Mouse (Mus musculus) layer of hippocampus, postnatal 10 days (tissue): ENCODE measurements around the gene Neurl1b. TPM values are rescaled to one million over a fixed set of nuclear protein-coding genes. Genes with fewer than 3 reads are reported as not detected.
A peak's percentile ranks its signal among the peaks of the same experiment; 100 is the strongest.

Source experiments
- DNase-seq, 2 experiments: peaks; one replicate each; pipeline ENCODE4 v3.0.0; 2021; ENCODE audit warnings: low spot score in 2 of 2
- long read RNA-seq: library from polyadenylated mRNA; stranded (forward); transcript quantifications from one replicate; pipeline ENCODE4 v2.0.0, GENCODE M21; 2023
- total RNA-seq, 2 experiments: library from RNA; stranded (reverse); gene quantifications; 2 replicates each; pipeline ENCODE4 v1.2.3; 2021

Gene Neurl1b
- total RNA-seq = 10 to 100 TPM; 87.9 to 88.7 TPM
- long read RNA-seq, partial matches to known transcripts = 0 of 7 reads
- long read RNA-seq, other reads (novel, unspliced or antisense) = 7 of 7 reads

DNA sequence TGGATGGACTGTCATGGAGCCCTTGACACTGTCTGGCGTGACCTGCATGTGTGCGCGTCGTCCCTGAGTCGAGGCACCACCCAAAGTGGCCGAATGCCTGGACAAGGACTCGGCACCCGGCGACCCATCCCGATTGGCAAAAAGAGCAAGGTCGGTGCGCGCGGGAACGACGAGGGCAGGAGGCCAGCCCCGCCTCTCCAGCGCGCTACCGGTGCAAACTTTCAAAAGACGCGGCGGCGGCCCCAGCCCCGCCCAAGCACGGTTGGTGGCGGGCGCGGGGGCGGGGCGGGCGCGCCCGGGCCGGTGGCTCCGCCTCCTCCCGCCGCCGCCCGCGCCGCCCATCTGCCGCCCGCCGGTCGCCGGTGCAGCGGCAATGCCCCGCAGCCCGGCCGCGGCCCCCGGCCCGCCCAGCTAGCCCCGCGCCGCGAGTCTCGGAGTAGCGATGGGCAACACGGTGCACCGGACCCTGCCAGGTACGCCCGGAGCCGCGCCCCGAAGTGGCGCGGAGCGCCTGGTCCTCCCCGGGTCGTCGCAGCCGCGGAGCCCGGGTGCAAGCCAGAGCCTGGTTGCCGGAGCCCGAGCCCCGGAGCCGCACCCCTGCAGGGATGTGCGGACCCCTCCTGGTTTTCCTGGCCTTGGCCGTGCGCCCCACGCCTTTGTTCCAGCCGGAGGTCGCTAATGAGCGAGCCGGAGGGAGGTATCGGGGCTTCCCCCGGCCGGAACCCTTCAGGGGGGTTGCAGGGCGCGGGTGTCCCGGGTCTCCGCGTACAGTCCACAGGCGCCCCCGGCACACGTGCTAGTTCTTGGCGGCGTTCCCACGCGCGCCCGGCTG lies at the start of gene Neurl1b:
Neurl1b (plus strand) TSS at position 307 of the 832 bp plus-strand sequence.
- DNase-seq = peak; percentile 57 to 67

DNA sequence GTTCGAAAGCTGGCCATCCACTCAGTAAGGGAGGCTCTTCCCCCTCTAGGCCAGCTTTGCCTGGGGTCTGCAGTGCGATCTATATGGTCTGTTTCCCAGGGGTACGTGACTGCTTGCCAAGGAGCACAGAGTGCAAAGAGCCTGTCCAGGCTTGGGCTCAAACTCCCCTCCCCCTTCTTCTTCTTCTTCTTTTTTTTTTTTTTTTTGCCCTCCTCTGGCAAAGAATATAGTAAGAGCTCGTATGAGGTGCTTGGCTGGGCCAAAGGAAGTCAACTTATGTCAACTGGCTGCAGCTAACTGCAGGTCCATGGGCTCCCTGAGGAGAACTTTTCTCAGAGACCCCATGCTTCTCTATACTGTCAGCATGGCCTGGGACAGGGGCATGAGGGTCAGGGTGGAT lies 47.8 kb upstream of the Neurl1b start:
- no peak for DNase-seq

DNA sequence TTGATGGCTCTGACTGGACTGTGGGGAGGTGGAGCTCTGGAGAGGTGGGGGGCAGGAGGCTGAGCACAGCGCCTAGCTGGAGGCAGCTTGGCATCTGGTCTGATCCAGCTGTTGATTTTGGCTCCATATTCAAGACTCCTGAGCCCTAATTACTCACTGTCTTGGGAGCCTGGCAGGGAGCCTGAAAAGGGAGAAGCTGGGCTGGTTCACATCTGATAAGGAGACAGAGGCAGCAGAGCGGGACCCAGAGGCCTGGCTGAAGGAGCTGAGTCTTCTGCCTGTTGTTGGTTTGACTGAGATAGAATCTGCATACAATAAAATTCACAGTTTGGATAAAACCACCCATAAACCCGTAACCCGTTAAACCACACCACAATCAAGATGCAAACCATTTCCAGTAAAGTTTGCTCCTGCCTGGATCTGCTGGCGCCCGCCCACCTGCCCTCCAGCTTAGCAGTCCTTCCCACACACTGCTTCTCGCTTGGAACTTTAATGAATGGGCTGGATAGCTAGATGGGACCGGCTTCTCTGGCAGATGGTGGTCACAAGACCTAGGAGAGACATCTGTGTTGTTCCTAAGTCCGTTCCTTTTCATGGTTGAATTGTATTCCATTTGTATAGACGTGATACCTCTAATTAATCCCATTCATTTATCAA lies 46.2 kb upstream of the Neurl1b start:
- DNase-seq = no peak

DNA sequence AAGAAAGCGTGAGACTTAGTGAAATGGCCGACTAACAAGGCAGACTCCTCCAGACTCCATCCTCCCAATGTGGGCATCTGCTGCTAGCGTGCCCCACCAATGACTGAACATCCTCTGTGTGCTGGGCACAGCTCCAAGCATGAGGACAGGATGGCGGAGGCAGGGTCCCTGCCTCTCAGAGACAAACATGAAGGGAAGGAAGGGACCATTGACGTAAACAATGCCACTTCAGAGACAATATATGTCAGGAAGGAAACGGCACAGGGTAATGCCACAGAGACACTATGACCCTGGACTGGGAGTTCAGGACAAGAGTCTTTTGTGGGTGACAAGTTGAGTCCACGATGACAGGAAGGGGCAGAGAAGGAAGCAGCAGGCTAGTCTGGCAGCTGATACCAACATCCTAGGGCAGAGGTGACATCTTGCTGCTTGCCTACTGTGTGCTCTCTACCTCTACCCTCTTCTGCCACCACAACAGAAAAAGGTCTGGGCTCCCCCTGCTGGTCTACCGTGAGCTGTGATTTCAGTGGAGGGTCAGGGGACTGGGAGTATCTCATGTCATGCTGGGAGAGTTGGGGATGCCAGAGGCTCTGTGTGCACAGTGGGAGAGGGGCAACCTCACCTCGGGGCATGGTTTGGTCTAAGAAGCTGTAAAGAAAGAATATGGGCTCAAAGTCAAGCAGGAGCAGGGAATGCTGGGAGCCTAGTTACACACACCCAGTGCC lies 43.9 kb upstream of the Neurl1b start:
- peak; percentile 54 to 63 for DNase-seq

DNA sequence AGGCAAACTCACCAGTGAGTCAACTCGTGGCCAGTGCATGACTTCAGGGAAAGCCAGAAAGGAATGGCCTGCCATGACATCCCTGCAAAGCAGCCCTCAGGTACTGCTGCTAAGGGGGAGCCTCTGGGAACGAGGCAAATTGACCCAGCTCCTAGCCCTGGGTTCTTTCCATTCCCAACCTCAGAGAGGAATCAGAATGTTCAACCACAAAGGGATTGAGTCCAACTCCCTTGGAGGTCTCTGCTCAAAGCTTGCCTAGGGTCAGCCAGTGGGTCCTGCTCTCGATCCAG lies 43.4 kb upstream of the Neurl1b start:
- no peak for DNase-seq

DNA sequence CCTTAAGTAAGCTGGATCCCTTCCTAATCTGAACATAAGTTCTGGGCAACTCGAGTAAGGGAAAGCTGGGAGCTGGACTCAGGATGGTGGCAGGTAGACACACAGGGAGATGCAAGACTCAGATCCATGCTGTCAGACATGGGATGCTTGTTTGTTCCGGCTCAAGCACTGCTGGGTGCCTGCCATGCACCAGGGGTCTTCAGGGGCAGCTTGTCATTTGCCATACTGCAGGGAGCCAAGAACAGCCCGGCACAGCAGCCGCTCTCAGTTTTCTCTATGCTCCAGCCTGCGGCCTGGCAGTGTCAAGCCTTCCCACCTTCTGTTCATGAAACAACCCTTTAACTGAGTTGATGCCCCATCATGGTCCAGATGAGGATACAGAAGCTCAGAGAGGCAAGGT lies 41.4 kb upstream of the Neurl1b start:
- DNase-seq = no peak

DNA sequence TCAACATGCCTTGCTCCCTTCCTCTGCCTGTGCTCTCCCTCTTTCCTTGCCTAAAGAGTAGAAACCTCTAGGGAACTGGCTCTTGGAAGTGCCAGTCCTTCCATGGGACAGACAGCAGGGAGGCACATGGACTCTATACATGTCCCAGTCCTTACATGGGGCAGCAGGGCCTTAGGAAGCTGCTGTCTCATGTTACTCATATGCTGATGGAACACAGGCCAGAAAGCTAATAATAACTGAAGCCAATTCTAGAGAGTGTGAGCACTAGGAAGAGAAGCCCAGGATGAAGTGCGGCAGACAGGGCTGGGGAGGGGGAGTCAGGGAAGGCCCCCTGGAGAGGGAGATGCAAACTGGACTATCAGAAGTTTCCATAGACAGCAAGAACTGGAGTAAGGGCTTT lies 38.2 kb upstream of the Neurl1b start:
- no peak for DNase-seq

DNA sequence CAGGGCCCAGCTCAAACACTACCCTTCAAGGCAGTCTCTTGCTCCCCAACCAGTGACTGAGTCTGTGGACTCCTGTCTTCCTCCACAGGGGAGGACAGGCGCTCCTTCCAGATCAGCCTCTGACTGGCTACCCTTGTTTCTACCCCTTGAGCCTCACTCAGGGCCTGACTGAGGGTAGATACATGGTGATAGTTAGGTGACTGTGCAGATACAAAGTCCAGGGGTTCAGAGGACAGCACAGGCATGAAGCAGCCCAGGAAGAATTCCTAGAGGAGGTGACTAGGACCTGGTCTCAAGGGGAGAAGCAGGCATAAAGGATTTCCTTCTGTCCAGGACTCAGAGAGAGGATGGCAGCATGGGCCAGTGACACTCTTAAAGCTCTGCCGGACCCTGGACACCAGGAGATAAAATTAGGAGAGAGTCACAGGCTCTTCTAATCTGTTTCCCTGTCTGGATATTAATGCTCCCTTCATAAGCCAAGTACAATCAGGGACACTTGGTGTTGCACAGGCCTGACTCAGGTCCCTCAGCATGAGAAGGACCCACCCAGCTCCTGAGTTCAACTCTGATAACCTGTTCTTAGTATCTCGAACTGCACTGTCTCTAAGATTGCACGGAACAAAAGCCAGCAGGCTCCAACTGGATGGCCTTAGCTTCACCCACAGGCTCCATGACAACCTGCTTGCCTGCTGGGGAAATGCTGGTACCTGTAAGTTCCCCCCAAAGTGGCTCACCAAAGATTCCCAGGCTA lies 37.5 kb upstream of the Neurl1b start:
- DNase-seq = no peak

DNA sequence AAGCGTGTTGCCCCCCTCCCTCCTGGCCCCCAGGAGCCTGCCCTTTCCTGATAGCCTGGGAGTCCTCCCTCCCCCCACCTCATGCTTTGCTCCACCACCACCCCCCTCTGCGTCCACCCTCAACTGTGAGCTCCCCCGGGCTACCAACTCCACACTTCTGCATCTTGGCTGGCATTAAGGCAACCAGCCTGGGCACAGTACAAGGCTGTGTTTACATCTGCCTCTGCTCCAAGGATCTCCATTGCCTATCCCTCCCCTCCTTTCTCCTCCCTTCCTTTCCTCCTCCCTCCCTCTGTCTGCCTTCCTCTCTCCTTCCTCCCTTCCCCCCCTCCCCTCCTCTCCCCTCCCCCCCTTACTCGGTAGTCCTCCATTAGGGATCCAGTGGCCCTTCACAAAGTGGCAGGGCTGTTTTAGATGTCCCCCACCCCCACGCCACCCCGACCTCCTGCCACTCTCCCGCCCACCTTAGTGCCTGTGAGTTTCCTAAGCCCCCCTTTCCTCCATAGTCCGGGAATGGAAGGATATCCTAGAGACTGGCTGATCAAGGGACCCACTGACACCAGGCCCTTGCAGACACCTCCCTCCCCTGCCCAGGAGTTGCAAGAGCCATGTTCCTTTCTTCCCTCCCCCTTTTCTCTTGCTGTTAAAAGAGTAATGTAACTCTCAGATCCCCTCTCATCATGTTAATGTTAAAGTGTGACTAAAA lies 34.2 kb upstream of the Neurl1b start:
- no peak for DNase-seq

DNA sequence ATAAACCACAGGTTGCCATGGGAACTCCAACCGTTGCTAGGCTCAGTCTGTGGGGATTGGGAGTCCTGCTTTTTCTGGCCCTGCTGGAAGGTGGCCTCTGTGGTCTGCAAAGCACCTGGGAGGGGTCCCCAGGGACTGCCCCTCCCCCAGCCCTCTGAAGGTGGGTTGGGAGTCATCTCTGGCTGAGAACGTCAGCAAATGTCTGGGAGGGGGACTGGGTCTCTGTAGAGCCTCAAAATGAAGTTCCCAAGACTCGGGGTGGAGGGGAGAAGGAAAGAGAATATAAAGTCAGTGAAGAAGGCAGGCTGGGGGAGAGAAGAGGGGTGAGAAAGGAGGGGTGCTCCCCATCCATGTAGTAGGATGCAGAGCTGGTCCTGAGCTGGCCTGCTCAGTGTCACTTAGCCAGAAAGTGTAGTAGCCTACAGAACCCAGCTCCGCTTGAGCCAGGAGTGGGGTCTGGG lies 33.6 kb upstream of the Neurl1b start:
- DNase-seq = peak; percentile 48 to 64

DNA sequence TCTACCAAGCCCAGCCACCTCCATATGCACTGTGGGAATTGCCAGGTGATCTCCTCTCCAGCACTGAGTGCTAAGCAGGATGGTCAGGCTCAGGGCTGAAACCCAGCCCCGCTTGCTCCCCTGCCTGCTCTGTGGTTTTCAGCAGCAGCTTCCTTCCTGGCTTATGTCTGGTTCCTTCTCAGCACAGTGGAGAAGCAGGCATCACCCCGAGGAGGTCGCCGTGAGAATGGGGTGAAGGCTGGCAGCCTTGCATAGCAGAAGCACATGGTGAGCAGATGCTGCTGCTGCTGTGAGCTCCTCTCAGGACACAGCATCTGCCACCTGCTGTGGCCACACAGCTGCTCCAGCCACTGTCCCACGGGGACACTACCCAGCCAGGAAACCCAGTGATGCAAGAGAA lies 33.0 kb upstream of the Neurl1b start:
- DNase-seq = no peak

DNA sequence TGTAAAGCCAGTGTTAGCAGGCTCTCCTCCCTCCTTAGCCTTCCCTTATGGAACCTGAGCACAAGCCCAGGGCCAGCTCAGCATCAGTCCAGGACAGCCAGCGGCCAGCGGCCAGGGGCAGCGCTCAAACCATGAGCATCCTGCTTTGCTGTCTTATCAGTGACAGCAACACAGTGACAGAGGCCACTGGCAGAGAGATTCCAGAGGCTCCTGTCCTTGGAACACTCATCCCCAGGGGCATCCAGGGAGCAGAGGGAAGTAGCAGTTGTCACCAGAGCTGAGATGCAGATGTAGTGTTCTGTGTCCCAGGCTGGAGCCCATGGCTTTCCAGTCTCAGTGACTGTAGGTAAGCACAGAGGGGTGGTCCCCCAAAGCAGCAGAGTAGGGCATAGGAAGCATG lies 32.5 kb upstream of the Neurl1b start:
- no peak for DNase-seq

DNA sequence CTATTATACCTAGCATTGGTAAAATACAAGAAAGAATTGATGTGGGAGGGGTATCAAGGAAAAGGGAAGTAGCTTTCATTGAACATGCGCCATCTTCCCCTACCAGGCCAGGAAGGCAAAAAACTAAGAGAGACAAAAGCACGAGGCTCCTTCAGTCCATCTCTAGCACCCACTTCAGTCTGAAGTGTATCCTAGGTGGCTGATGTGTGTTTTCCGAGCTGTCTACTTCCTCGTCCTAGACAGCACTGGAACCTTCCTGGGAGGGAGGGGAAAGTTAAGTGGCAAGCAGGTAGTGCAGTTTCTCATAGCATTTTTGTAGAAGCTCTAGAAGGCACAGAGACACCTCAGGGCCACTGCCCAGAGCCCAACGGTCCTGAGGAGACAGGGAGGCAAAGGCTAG lies 31.9 kb upstream of the Neurl1b start:
- no peak for DNase-seq

DNA sequence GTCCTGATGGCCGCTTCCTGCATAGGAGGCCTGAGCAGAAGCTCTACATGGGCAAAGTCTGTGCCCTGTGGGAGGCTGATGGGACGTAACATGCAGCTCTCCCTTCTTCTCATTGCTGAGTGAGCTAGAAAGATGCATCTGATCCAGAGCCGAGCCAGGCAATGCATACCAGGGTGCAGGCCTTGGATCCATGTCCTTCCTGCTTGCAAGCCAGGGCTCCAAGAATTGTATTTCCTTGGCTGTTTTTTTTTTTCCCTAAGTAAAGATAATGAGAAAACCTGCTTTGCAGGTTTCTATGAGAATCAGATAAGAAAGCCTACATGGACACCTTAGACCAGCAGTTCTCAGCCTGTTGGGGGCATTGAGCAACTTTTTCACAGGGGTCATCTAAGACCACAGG lies 30.5 kb upstream of the Neurl1b start:
- no peak for DNase-seq

DNA sequence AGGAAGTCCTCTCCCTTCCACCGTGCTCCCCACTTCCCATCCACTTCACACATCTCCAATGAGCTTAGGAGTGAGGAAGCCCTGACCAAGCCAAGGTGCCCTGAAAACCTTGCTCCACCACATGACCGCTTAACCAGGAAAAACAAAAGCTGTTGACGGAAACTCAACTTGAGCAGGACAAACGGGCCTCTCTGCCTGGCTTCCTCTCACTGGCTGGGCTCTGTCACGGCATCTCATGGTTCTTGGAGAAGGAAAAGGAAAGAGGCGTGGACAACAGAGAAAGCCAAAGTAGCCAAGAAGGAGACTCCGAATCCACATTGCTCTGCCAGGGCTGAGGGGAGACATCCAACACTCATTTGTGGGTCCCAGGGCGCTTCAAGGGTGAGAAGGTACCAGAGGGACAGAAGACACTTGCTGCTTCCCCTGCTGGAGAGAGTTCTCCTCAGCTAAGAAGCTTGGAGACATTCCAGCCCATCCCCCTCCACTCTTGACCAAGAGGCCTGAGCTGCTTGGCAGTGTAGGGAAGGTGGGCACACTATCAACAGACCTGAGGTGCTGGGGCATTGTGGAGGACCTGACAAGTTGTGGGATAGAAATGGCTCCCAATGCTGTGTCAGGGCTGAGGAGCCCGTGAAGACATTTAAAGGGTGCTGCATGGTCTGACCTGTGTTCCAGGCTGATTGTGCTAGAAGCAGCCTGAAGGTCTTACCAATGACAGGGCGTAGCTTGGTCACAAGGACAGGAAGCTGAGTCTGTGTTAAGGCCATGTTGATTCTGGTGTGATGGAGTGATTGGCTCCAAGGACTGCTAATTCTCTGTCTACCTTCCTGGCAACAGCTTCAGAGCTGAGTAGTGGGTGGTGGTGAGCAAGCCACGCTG lies 29.1 kb upstream of the Neurl1b start:
- DNase-seq = no peak

DNA sequence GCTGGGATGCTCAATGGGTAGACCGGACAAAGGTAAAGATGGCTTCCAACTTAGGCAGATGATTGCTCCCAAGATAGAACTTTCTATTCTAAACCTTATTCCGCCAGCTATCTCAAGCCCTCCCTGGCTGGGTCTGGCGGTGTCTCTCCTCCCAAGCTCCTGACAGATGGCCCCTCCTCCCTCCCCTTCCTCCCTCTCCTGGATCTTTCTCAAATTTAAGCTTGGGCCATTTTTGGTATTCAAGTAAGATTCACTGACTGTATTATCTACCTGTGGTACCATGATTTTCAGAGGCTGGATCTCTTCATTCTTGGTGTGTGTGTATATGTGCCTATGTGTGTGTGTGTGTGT lies 28.5 kb upstream of the Neurl1b start:
- DNase-seq = no peak

DNA sequence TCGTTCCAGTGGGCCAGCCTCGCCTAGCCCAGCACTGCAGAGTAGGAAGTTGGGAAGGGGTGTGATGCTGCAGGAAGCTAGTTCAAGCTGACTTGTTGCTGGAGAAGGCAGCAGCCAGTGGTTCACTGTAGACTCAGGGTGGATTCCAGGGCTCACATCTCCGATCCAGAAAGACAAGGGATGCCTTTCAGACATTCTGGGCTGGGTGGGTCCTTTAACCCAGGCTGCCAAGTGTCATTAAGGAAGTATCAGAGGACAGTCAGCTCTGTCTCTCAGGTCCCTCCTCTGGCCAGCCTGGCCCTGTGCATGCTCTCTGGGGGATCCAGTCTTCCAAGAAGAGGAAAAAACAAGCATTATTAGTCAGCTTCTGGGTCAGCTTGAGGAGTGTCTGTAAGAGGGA lies 26.5 kb upstream of the Neurl1b start:
- DNase-seq = no peak

DNA sequence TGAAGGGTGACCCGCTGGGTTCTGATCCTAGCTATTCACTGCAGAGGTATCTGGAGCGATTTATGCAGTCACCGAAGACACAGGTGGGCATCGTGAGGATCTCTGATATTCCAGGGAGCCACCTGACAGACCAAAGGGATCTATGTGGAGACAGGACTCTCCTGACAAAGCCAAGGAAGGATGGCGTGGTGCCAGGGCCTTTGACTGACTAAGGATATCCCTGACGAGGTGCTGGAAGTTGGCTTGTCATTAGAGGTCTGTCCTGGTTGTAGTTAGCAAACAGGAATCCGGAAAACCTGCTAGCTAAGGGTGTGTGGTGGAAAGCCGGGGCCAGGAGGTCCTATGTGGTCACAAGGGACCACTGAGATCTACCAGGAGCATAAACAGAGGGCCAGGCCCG lies 25.4 kb upstream of the Neurl1b start:
- DNase-seq = no peak

DNA sequence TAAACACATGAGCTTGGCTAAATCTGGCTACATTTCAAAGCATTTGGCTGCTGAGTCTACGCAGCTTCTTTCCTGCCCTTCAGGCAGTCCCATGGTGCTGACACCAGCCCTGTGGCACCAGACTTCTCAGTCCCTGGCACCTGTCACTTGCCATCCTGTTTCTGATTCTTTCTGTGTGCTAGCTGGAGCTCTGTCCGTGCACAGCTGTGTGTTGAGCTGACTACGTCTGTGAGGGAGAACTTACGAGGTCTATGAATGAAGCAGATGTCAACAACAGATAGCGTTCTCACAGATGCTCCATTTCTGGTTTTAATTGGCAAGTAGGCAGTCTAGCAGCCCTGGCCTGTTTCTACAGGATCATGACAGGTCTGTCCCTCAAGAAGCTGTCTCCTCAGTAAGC lies 24.0 kb upstream of the Neurl1b start:
- DNase-seq = no peak

DNA sequence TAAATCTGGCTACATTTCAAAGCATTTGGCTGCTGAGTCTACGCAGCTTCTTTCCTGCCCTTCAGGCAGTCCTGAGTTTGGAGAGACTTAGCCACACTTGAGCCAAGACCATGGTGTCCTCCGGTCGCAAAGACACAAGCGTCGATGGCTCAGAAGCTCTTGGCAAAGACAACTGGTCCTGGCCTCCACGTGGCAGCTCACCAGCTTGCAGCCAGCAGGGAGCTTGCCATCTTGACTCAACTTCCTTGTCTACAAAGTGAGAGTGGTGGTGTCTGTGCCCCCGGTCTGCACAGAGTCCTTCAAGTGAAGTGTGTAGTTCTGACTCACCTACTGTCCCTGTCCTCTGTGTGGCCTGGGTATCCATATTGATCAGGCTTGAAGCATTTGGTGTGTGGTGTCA lies 22.3 kb upstream of the Neurl1b start:
- DNase-seq = no peak
